Mouse (Mus musculus) adipocyte (in vitro differentiated cells): ENCODE measurements around the gene Mettl26.

Experiments used
- DNase-seq: peaks from one replicate; pipeline ENCODE4 v3.0.0-alpha.2; 2016; ENCODE audit warnings: low spot score

The Mettl26 gene

GRCm38 (mm10) chr17:25874721-25875170 lies at the start of gene Mettl26:
TSS of gene Mettl26 (plus strand) at chr17:25875074.
- peak; percentile 93 for DNase-seq

GRCm38 (mm10) chr17:25825311-25825710 lies 49.6 kb upstream of the Mettl26 start:
- DNase-seq = no peak

GRCm38 (mm10) chr17:25825984-25826570 lies 48.8 kb upstream of the Mettl26 start:
- no peak for DNase-seq

- DNase-seq = no peak
Measured at GRCm38 (mm10) chr17:25827011-25827410, 47.9 kb upstream of the Mettl26 start.

- DNase-seq = no peak
Measured at GRCm38 (mm10) chr17:25827546-25828222, 47.2 kb upstream of the Mettl26 start.

DNA sequence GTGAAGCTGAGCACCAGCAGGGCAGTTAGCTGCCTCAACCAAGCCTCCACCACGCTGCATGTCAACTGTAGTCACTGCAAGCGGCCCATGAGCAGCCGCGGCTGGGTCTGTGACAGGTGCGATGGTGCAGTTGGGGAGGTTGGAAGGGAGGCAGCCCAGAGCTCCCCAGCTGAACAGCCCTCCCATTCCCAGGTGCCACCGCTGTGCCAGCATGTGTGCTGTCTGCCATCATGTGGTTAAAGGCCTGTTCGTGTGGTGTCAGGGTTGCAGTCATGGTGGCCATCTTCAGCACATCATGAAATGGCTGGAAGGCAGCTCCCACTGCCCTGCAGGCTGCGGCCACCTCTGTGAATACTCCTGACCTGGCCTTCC lies 46.7 kb upstream of the Mettl26 start:
- DNase-seq = no peak

DNA sequence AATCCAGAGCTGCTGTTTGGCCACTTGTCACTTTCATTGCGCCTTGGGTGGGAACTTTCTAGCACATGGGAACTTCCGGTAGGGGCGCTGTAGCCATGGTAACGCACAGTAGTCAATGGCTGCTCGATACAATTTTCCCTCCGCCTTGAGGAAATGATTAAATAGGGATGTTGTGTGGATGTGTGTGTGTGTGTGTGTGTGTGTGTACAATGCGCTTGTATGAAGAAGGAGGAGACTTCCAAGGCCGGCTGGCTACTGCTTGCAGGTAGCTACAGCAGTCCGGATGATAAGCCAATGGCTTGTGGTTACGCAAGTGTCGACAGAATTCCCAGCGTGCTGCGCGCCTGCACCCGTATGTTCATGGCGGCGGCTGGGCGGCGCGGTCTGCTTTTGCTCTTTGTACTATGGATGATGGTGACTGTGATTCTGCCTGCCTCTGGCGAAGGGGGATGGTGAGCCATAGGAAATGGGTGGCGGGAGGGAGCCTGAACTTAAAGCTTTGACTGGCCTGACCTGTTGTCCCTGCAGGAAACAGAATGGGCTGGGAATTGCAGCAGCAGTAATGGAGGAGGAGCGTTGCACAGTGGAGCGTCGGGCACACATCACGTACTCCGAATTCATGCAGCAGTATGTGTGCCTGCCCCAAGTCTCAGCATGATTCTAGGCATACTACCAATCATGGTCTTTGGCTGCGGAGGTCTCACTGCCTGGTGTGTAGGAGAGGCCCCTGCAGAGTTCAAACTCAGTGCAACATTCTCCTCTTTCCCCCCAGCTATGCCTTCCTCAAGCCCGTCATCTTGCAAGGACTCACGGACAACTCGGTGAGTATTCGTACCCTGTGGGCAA lies 45.9 kb upstream of the Mettl26 start, which contains the start of gene Jmjd8:
Gene Jmjd8, plus strand, starts transcription at position 156 of the 846 bp plus-strand sequence.
- DNase-seq = peak; percentile 63

GRCm38 (mm10) chr17:25829558-25830017 lies 45.3 kb upstream of the Mettl26 start:
- no peak for DNase-seq

DNA sequence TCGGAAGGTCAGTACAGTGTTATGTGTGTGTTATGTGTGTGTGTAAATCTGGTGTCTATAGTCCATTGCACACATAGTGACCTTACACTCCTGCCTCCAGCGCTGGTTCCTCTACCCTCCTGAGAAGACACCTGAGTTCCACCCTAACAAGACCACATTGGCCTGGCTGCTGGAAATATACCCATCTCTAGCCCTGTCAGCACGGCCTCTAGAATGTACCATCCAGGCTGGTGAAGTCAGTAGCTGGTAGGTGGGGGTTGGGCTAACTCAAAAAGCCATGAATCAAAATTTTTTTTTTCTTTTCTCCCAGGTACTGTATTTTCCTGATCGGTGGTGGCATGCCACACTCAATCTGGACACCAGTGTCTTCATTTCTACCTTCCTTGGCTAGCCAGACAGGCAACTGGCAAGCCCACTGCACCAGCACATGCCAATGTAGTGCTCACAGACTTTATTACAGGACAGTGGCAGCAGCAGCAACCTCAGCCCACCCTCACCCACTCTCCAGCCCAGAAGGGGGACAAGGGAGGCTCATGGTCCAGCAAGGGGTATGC lies 44.6 kb upstream of the Mettl26 start:
- no peak for DNase-seq

GRCm38 (mm10) chr17:25830806-25831431 lies 44.0 kb upstream of the Mettl26 start:
- DNase-seq = no peak

DNA sequence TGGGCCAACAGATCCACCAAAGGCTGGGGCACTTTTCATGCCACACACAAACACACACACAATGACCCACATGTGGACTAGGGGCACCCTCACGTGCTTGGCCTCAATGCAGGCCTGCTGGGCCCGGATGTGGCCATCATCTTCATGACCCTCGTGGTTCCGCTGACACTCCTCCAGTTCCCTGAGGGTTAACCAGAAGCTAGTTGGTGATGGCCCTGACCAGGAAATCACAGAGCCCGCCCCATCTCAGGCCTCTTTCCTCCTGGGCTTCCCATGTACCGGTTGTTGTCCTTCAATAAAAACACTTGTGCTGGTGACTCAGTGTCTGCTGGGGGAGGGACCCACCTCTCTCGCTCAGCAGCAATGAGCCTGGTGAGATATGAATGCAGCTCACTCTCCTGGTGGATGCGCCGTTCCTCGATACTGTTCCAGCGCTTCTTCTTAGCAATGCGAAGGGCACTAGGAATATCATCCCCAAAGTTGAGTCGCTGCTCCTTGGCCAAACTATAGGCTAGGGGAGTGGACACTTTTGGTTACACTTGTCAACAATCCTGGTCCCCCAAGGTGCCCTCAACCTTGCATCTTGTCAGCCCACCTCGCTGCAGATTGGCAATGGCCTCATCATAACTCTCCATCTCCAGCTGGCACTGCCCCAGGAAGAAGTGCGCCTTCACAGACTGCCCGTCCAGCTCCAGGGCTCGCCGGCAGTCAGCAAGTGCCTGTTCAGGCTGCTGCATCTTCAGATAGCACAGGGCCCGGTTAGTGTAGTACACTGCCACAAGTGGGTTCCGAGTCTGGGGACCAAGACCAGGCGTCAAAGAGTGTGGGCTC lies 43.2 kb upstream of the Mettl26 start:
- DNase-seq = peak; percentile 48

DNA sequence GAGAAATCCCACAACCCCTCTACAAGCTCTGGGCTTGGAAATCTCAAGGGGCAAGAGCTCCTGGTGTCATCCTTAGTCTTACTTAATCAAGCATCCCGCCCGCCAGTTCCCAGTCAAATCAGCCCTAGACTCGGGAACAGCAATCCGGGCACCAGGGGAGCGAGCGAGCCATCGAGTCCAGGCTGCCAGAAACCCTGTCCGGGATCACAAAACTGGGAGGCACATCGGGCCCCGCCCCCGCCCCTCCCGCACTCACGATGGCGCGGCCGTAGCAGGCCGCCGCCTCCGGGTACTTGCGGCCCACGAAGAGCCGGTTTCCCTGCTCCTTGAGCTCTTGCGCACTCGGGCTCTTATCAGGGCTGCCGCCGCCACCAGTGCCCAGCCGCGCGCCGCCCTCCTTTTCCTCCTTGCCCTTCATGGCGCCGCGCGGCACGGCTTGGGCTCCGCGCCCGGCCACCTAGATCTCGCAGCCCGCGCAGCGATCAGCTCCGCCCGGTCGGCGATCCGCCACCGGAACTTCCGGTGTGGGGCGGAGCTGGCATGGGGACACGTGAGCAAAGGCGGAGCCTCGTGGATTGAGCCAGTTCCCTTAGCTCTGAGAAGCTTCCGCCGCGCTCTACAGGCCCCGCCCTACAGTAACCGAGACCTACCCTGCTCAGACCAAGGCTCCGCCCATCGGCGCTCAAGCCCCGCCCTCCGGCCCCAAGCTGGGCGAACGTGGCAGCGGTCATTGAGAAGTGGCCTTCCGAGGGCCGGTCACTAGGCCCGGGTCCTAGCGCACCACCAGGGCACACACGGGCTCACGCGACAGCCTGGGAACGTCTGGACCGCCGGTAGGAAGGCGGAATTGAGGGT lies 42.2 kb upstream of the Mettl26 start:
- peak; percentile 100 for DNase-seq

DNA sequence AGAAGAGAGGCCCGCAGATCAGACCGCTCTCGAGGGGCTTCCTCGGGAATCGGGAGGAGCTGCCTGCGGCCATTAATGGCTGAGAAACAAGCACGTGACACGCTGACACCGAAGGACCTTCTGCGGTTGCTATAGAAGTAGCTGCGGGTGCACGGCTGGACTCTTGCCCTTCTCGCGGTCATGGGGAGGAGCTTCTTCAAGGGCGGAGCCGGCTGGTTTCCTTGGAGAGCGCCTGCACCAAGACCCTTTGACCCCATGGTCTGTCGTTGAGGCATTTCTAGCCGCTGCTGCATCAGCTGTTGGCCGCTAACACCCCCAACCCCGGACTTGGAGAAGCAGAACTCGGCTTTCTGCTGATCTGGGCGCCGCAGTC lies 41.6 kb upstream of the Mettl26 start, which contains the start of gene Stub1:
Gene Stub1, minus strand, starts transcription at position 114 of the 373 bp plus-strand sequence.
- DNase-seq = peak; percentile 98

DNA sequence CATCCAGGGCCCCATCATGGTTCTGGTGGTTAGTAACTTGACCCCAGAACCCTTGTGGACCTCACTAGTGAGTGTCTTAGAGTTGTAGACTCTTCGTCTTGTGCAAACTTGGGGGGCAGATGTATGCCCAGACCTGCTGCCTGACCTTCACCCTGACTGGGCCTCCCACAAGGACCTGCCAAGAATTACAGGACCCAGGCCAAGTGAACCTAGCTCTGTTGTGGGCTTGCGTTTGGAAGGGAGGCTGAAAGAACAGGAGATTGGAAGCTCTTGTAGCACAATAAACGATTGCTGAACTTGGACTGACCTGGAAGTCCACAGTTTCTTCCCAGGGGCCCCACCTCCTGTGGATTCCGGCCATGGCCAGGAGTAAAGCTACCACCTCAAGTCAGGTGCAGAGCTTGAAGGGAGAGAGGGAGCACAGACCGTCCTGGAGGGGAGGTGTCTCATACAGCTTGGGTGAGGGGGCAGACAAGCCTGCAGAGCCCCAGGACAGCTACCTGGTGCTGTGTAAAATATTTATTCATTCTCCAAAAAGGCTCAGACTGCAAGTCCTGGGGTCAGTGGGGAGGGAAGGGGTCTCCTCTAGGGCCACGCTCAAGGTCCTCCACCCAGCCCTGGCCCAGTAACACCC lies 40.8 kb upstream of the Mettl26 start:
- peak; percentile 66 for DNase-seq

DNA sequence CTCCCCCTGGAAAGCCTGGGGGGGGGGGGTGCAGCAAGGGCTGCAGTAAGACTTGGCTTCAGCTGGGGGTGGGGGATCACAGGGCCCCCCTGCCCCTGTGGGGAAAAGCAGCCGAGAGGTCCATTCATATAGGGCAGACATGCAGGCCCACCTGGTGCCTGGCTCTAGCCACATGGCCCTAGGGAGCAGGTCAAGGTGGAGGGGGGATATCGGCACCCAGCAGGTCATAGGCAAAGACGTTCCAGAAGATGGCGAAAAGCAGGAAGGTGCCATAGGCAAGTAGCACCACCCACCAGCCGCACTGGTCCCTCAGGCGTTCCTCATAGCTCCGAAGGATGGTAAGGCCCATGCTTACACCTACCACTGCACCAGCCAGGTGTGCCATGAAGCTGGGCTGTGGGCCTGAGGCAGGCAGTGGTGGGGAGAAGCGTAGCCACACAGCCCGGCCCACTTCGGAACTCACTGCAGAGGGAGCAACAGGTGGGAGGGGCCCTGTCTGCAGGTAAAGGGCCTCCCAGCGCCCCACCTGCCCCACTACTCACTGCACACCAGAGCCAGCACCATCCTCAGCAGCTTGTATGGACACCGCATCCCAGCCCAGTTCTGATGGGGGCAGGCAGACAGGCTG lies 40.2 kb upstream of the Mettl26 start:
- DNase-seq = no peak

- no peak for DNase-seq
Measured at GRCm38 (mm10) chr17:25835301-25835700, 39.6 kb upstream of the Mettl26 start.

- no peak for DNase-seq
Measured at GRCm38 (mm10) chr17:25835816-25836215, 39.1 kb upstream of the Mettl26 start.

DNA sequence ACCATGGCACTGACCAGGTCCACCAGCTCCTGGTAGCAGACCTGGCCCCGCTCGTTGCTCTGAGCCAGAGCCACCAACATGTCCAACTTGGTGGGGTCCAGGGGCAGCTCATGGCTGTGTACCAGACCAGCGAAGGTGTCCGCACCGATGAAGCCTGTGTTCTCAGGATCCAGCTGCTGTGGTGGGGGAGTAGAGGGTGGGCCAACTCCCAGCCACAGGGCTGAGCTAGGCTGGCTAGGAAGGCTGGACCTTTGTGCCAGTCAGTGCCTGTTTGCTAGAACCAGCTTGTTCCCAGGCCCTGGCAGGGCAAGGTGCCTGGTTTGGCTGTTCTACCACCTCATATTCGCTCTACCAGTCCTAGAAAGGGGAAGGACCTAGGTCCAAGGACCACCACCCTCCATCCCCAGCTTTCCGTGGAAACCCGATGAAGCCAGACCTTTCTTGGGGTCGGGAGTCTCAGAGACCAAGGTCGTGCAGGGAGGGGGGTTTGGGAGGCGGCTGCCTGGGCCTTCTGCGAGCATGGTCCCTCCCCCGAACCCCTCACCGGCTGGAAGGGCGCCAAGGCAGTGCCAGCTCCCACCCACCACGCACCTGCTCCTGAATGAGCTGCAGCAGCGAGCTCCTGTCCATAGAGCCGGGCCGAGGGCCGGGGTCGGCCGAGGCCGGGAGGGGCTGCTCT lies 38.3 kb upstream of the Mettl26 start:
- DNase-seq = peak; percentile 62

DNA sequence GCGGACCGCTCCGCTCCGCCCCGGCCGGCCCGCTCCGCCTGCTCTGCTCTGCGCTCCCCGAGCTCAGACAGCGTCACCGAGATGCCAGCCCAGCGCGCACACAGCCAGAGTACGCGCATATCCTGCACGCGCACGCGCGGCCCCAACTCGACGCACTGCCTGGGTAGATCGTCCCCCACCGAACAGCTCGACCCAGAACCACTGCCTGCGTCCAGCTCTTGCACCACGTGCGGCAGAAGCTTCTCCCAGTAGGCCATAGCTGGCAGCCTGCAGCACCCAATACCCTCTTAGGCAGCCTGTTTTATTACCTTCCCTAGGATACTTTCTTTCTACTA lies 37.8 kb upstream of the Mettl26 start, which contains the start of gene Rhbdl1:
Gene Rhbdl1, minus strand, starts transcription at position 220 of the 335 bp plus-strand sequence.
- no peak for DNase-seq
